Mouse (Mus musculus): ENCODE results near the gene G430095P16Rik. TPM values are rescaled to one million over a fixed set of nuclear protein-coding genes. Genes with fewer than 3 reads are reported as not detected.

The G430095P16Rik gene
- polyA plus RNA-seq (2015; fragmentation: Nextera tagmentation; extraction: Ambion mirVana): 1.2 and 1.7 TPM in 2 replicates

- peak within 1 kb of the TSS; percentile 77 for H3K27ac ChIP-seq (replicated peaks)
- H3K9ac ChIP-seq: peak within 1 kb of the TSS; percentile 2; the same call in 1 of the 2 replicates
- peak within 1 kb of the TSS; percentile 11 for H3K4me2 ChIP-seq
- no peaks in the 10 kb centered on the region for H3K36me3 ChIP-seq
- 0 out of 2 replicates have a peak, but pooled peaks cover 3% of the 10 kb centered on the region for H3K27me3 ChIP-seq
- H3K4me1 ChIP-seq (replicated peaks): peaks cover 46% of the 10 kb centered on the region
- ATAC-seq (ENCODE audit: low FRiP score, low read depth): peak; percentile 75
- H3K4me3 ChIP-seq: no peak within 1 kb of the TSS
- no peaks in the 10 kb centered on the region for H3K9me3 ChIP-seq
- WGBS: 19% methylated on average over 10 of the region's 10 CpGs
These were observed at the start of gene G430095P16Rik for GRCm38 (mm10) chr8:84722850-84723570. TSS of gene G430095P16Rik (plus strand) at chr8:84723007.

GRCm38 (mm10) chr8:84677305-84677704, 45.5 kb upstream of the G430095P16Rik start:
- Histone ChIP-seq H3K9me3 (no peaks in the 10 kb centered on the region), H3K9ac (no peak overlapping the region), H3K4me1 (replicated peaks) (no peaks in the 10 kb centered on the region), H3K4me3 (no peak overlapping the region), H3K4me2 (no peak overlapping the region), H3K27ac (replicated peaks) (no peak overlapping the region), H3K36me3 (peaks cover 37% of the 10 kb centered on the region), H3K27me3 (no peaks in the 10 kb centered on the region)
- no peak for ATAC-seq (ENCODE audit: low FRiP score, low read depth)
- WGBS: 95% methylated on average over 5 of the region's 5 CpGs

- ATAC-seq (ENCODE audit: low FRiP score, low read depth): no peak
- Histone ChIP-seq H3K4me2 (no peak overlapping the region), H3K9ac (no peak overlapping the region), H3K27me3 (no peaks in the 10 kb centered on the region), H3K27ac (replicated peaks) (no peak overlapping the region), H3K4me3 (no peak overlapping the region), H3K36me3 (no peaks in the 10 kb centered on the region), H3K9me3 (no peaks in the 10 kb centered on the region), H3K4me1 (replicated peaks) (peaks cover 21% of the 10 kb centered on the region)
- 75% methylated on average over 2 of the region's 2 CpGs for WGBS
These were observed 41.3 kb upstream of the G430095P16Rik start for GRCm38 (mm10) chr8:84681476-84681875.

- H3K9ac ChIP-seq: no peak overlapping the region
- no peak overlapping the region for H3K4me2 ChIP-seq
- no peaks in the 10 kb centered on the region for H3K36me3 ChIP-seq
- H3K9me3 ChIP-seq: no peaks in the 10 kb centered on the region
- H3K27me3 ChIP-seq: no peaks in the 10 kb centered on the region
- 87% methylated on average over 2 of the region's 2 CpGs for WGBS
- ATAC-seq (ENCODE audit: low FRiP score, low read depth): no peak
- H3K27ac ChIP-seq (replicated peaks): no peak overlapping the region
- peaks cover 26% of the 10 kb centered on the region for H3K4me1 ChIP-seq (replicated peaks)
- no peak overlapping the region for H3K4me3 ChIP-seq
These were observed 40.5 kb upstream of the G430095P16Rik start for GRCm38 (mm10) chr8:84682257-84682656.

GRCm38 (mm10) chr8:84684537-84684936, 38.3 kb upstream of the G430095P16Rik start:
- H3K4me2 ChIP-seq: no peak overlapping the region
- H3K4me3 ChIP-seq: no peak overlapping the region
- H3K36me3 ChIP-seq: no peaks in the 10 kb centered on the region
- no peaks in the 10 kb centered on the region for H3K27me3 ChIP-seq
- WGBS: 19% methylated on average over 3 of the region's 3 CpGs
- no peak for ATAC-seq (ENCODE audit: low FRiP score, low read depth)
- H3K27ac ChIP-seq (replicated peaks): no peak overlapping the region
- H3K9me3 ChIP-seq: no peaks in the 10 kb centered on the region
- H3K9ac ChIP-seq: no peak overlapping the region
- peaks cover 40% of the 10 kb centered on the region for H3K4me1 ChIP-seq (replicated peaks)

GRCm38 (mm10) chr8:84686191-84687002, 36.4 kb upstream of the G430095P16Rik start, which contains the start of gene Trmt1:
TSS of gene Trmt1 (plus strand) at chr8:84686307.
- 9% methylated on average over 20 of the region's 20 CpGs for WGBS
- Histone ChIP-seq H3K9me3 (no peaks in the 10 kb centered on the region), H3K27ac (replicated peaks) (peak within 1 kb of the TSS; percentile 84), H3K9ac (peak within 1 kb of the TSS; percentile 98), H3K4me2 (peak within 1 kb of the TSS; percentile 91), H3K27me3 (no peaks in the 10 kb centered on the region), H3K36me3 (peaks cover 7% of the 10 kb centered on the region), H3K4me3 (peak within 1 kb of the TSS; percentile 98), H3K4me1 (replicated peaks) (peaks cover 50% of the 10 kb centered on the region)
- peak; percentile 12; the same call in 1 of the 2 replicates for ATAC-seq (ENCODE audit: low FRiP score, low read depth)

- Histone ChIP-seq H3K36me3 (peaks cover 9% of the 10 kb centered on the region), H3K4me2 (peak overlapping the region; percentile 91), H3K4me3 (peak overlapping the region; percentile 98), H3K9me3 (no peaks in the 10 kb centered on the region), H3K9ac (peak overlapping the region; percentile 98), H3K27me3 (no peaks in the 10 kb centered on the region), H3K27ac (replicated peaks) (peak overlapping the region; percentile 84), H3K4me1 (replicated peaks) (peaks cover 50% of the 10 kb centered on the region)
- WGBS: under 1% methylated on average over 53 of the region's 62 CpGs
- ATAC-seq (ENCODE audit: low FRiP score, low read depth): peak; percentile 49
These were observed 35.7 kb upstream of the G430095P16Rik start for GRCm38 (mm10) chr8:84687003-84687704.

GRCm38 (mm10) chr8:84687705-84688100, 35.1 kb upstream of the G430095P16Rik start, which contains the start of gene Nacc1:
TSS of gene Nacc1 (minus strand) at chr8:84687862.
- H3K9ac ChIP-seq: peak within 1 kb of the TSS; percentile 98
- H3K4me3 ChIP-seq: peak within 1 kb of the TSS; percentile 98
- H3K9me3 ChIP-seq: no peaks in the 10 kb centered on the region
- H3K4me2 ChIP-seq: peak within 1 kb of the TSS; percentile 91
- peaks cover 50% of the 10 kb centered on the region for H3K4me1 ChIP-seq (replicated peaks)
- under 1% methylated on average over 30 of the region's 37 CpGs for WGBS
- no peaks in the 10 kb centered on the region for H3K27me3 ChIP-seq
- peak; percentile 82 for ATAC-seq (ENCODE audit: low FRiP score, low read depth)
- H3K36me3 ChIP-seq: peaks cover 13% of the 10 kb centered on the region
- H3K27ac ChIP-seq (replicated peaks): peak within 1 kb of the TSS; percentile 84

- Histone ChIP-seq H3K9ac (peak overlapping the region; percentile 51), H3K27ac (replicated peaks) (peak overlapping the region; percentile 62), H3K4me3 (peak overlapping the region; percentile 60), H3K4me2 (peak overlapping the region; percentile 91), H3K4me1 (replicated peaks) (peaks cover 50% of the 10 kb centered on the region), H3K9me3 (no peaks in the 10 kb centered on the region), H3K27me3 (no peaks in the 10 kb centered on the region), H3K36me3 (peaks cover 14% of the 10 kb centered on the region)
- WGBS: 1% methylated on average over 47 of the region's 47 CpGs
- peak; percentile 86 for ATAC-seq (ENCODE audit: low FRiP score, low read depth)
These were observed 33.5 kb upstream of the G430095P16Rik start for GRCm38 (mm10) chr8:84689091-84689915.

GRCm38 (mm10) chr8:84693332-84693731, 29.5 kb upstream of the G430095P16Rik start:
- Histone ChIP-seq H3K4me3 (no peak overlapping the region), H3K9me3 (no peaks in the 10 kb centered on the region), H3K4me1 (replicated peaks) (peaks cover 17% of the 10 kb centered on the region), H3K9ac (no peak overlapping the region), H3K27me3 (no peaks in the 10 kb centered on the region), H3K36me3 (peaks cover 26% of the 10 kb centered on the region), H3K4me2 (no peak overlapping the region), H3K27ac (replicated peaks) (no peak overlapping the region)
- ATAC-seq (ENCODE audit: low FRiP score, low read depth): no peak
- WGBS: 86% methylated on average over 4 of the region's 4 CpGs

- 95% methylated on average over 6 of the region's 6 CpGs for WGBS
- no peak overlapping the region for H3K27ac ChIP-seq (replicated peaks)
- no peak overlapping the region for H3K9ac ChIP-seq
- H3K9me3 ChIP-seq: no peaks in the 10 kb centered on the region
- H3K4me3 ChIP-seq: no peak overlapping the region
- no peak overlapping the region for H3K4me2 ChIP-seq
- peaks cover 8% of the 10 kb centered on the region for H3K4me1 ChIP-seq (replicated peaks)
- no peak for ATAC-seq (ENCODE audit: low FRiP score, low read depth)
- H3K36me3 ChIP-seq: peaks cover 39% of the 10 kb centered on the region
- no peaks in the 10 kb centered on the region for H3K27me3 ChIP-seq
These were observed 27.7 kb upstream of the G430095P16Rik start for GRCm38 (mm10) chr8:84695140-84695539.
